Mouse (Mus musculus) gastrocnemius, postnatal 25 days (tissue): Measurements from ENCODE around the gene 4930556J24Rik. TPM values are rescaled to one million over a fixed set of nuclear protein-coding genes. Genes with fewer than 3 reads are reported as not detected.
"Not testable (repeated sequence)": the region's sequence is repeated elsewhere in the genome, so short reads cannot be mapped to it uniquely, and the experiment has no call there.

Source experiments
- DNase-seq: peaks from one replicate; pipeline ENCODE4 v3.0.0; 2022
- total RNA-seq, 2 experiments: library from RNA; stranded (reverse); gene quantifications; 1 replicate in 1 of 2; 2 replicates in 1 of 2; pipeline ENCODE4 v1.2.3; 2021

The 4930556J24Rik gene
- total RNA-seq, 2 experiments from 2014 or later = not detected

DNA sequence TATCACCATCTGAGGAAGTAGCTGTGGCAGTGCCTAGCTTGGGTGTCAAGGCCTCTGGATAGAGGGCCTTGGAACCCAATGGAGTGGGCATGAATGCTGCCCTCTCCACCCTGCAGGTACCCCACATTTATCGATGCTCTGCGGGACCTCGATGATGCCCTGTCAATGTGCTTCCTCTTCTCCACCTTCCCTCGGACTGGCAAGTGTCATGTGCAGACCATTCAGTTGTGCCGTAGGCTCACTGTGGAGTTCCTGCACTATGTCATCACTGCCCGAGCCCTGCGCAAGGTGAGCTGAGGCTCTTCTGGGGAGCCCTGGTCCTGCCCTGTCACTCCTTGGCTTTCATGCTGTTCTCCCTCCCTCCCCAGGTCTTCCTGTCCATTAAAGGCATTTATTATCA, 3.5 kb downstream of the 4930556J24Rik start:
- no peak for DNase-seq

DNA sequence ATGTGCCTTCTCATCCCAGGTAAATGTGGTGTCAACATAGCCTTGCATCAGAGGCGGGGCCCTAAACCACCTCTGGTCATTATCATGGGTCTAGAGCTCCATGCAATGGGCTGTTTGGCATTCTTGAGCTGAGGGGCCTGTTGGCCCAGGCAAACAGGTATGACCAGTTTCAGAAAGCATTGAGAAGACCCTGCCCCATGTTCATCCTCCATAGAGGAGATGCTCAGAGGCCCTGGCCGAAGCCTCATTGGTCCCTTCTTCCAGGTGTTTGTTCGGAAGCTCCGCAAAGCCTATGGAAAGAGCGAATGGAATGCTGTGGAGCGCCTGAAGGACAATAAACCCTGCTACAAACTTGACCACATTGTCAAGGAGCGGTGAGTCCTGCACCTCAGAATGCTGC, 6.2 kb downstream of the 4930556J24Rik start:
- DNase-seq = no peak

DNA sequence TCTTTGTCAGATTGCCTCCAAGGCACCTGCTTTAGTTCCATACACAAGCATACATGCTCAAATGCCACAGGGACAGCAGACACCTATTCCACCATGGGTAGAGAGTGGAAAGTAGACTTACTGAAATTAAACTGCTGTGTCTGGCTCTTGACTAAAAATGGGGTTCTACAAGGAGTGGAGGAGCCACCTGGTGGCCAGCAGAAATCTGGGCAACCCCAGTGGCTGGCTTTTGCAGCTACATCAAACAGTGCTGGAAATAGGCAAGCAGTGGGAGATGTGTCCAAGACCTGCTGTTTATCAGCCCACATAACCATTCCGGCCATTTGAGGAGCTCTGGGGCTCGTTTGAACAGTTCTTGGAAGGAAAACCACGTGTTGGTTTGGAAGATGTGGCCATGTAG, 6.7 kb downstream of the 4930556J24Rik start:
- DNase-seq = no peak

DNA sequence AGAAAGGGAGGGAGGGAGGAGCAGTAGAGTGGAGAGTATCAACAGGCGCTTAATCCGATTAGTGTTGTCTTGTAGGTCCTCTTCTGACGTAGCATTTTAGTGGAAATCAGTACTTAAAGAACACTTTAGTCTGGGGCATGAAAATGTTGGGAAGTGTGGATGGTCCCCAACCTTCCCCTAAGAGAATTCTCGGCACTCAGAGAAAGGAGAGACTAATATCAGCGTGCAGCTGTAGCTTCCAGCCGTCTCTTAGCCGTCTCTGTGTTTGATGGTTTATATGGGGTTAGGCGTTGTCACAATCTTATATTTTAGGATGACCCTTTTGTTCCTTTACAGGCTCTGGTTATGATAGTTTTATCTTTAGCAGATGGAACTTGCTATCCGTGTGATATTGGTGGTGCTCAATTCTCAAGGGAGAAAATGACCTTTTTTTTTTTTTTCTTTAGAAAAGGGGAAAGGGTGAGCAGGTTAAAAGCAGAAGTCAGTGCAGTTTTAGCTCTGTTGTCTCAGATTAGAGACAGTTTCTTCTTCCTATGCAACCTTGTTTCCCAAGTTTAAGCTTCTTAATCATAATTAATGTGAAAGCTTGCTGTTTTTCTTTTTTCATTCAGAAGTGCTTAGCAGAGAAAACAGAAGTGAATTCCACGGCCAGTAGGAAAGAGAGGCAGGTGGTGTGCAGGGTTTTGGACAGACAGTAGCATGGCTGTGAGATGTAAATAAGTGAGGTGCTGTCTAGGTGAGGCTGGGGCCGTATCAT, 12.0 kb downstream of the 4930556J24Rik start:
- peak; percentile 0 for DNase-seq

DNA sequence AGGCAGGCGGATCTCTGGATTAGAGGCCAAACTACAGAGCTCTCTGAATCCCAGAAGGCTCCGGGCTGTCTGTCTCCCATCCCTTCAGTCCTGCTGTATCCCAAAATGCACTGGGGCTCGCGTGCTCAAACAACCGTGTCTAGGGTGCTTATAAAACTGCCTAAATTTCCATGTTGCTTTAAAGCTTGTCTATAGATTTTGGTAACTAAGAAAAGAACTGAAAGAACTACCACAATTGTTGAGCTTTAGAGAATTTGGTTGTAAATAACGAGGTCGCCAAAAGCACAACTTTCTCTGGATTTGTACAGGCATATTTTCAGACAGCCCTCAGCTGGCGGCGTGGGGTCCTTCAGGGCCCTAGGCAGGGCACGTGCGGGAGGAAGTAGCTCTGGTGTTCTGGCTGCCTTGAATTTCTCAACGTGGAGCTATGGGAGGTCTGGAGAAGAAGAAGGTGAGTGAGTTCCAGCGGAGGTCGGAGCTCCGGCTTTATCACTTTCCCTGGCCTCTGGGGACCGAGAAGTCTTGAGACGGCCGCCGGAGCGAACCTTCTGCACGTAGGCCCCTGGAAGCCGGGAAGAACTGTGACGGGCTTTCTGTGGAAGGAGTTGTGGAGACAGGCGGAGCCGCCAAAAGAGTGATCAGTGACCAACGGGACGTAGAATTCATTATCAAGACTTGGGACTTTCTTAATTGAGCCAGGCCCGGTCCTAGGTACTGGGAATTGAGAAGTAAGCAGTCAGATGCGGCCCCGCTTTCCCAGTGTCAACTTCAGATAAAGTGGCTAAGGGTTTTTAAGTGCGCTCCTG, 12.8 kb downstream of the 4930556J24Rik start, which contains the start of gene Pes1:
Gene Pes1, plus strand, starts transcription at position 366 of the 806 bp plus-strand sequence.
- peak; percentile 71 for DNase-seq

DNA sequence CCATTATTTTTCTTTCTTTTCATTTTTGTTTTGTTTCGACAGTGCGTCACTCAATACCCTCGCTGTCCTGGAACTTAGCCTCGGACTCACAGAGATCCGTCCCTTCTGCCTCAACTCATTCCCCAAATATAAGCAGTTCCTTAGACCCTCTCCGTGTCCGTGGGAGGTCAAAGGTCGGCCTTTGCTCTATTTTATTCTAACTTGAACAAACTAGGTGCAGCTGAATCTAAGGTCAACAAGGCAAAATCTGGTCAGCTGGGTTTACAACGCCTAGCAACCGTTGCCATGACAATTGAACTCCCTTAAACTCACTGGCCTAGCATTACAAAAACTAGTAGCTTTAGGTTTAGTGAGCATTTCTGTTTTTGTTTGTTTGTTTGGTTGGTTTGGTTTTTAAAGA, 13.4 kb downstream of the 4930556J24Rik start:
- DNase-seq = no peak

DNA sequence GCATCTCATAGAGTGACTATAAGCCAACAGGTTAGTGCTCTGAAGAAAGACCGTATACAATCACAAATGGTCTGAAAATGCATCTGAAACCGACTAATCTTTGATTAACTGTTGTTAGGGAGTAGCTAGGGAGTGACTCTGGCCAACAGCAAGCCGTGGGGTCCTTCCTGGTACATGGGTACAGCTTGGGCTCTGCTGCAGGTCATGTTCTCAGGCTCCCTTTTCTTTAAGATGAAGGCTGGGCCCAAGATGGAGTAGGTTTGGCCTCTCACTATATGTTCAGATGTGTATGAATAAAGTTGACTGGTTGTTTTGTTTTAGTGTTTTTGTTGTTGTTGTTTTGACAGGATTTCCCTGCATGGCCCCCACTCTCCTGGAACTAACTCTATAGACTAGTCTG, 14.8 kb downstream of the 4930556J24Rik start:
- DNase-seq = peak; percentile 2

DNA sequence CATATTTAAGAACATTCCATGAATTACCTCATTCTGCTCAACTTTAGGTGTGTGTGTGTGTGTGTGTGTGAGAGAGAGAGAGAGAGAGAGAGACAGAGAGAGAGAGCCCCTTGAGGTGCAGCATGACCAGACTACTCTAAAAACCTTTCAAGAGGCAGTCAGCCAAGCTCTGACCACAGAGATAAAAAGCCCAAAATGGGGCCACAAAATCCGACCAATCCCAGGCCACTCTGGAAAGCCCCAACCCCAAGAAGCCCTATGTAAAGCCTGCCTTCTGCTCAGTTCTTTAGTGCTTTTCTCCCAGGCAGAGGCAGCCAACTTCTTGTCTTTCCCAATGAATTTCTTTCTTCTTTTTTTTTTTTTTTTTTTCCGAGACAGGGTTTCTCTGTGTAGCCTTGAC, 15.7 kb downstream of the 4930556J24Rik start:
- DNase-seq = no peak

DNA sequence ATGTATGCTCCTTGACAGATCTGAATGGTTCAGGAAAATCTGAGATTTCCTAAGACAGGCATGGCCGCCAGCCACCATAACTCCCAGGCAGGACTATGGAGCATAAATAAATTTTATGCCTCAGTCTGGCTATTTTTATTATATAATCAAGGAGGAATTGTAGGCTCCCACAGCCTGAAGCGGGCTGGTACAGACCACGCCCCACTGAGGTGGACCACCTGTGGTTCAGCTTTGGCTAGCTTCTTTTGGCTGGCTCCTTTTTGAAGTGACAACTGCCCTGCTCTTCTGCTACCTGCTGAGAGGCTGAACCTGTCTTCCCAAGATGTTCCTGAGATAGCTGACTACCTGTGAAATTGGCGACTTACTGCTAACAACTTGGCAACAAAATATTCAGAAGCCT, 21.2 kb downstream of the 4930556J24Rik start:
- DNase-seq = not testable (repeated sequence)

DNA sequence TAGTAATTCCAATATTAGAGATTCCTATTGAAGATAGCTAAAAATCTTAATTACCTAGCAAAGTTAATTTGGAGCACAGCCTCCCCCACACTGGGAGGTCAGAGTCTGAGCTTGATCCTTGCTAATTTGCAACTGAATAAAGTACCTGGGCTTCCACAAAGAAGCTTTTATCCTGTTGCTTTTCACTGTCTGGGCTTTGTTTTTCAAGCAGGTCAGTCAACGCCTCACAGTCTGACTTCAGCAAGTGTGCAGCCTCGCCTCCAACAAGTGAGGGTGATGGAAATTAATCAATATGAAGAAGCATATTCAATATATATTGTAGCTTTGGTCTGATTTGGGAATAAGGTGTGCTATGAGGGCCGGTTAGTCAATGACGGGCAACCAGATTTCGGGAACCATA, 21.7 kb downstream of the 4930556J24Rik start:
- DNase-seq = not testable (repeated sequence)

DNA sequence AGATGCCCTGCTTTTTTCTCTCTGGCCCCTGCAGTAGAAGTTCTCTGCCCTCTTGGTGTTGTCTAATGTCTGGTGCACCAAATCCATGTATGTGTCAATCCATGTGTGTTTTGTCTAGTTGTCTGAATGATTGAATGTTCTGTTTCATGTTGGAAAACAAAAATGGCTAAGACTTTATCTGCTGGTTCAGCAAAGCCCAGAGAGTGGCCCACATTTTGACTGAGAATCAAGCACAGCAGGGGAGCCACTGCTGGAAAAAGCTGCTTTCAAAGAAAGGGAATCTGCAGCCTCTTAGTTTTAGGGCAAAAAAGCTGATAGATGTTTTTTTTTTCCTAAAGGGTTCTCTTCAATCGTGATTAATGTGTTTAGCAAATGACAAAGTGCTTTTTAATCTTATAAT, 30.2 kb downstream of the 4930556J24Rik start:
- DNase-seq = no peak

DNA sequence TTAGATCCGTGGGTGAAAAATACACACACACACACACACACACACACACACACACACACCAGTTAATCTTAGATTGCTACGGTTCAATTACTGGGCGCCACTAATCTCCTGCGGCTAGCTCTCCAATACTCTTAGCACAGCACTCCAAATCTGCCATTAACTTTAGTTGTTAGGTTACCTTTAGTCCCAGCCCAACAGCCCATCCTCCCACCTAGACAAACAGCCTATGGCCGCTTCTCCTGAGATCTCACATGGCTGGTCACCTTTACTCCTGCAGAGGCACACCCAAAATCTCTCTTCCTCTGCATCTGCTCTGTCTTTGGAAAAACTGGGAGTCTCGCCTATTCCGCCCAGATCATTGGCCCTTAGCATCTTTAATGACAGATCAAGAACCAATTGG, 35.2 kb downstream of the 4930556J24Rik start:
- DNase-seq = no peak

DNA sequence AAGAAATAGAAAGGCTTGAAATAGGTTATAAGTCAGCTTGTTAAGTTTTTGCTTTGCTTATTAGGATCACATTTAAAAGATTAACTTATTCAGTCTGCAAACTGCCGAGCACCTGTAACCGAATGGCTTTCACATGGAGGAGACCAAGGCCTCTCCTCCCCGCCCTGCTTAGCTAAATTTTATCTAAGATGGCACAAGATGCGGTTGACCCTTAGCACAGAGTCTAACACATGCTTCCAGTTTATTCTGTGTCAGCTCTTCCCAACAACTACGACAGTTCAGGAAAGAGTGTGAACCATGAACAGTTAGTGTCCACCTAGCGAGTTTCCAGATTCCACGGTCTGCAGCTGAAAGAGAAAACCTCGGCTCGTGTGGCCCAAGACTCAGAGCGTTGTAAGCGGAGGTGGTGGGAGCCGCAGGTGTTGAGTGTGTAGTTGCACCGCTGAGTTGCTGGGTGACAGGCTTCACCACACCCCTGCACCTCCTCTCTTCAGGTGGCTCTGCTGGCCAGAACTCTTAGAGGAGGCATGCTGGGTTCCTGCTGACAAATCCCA, 39.2 kb downstream of the 4930556J24Rik start:
- DNase-seq = peak; percentile 4

DNA sequence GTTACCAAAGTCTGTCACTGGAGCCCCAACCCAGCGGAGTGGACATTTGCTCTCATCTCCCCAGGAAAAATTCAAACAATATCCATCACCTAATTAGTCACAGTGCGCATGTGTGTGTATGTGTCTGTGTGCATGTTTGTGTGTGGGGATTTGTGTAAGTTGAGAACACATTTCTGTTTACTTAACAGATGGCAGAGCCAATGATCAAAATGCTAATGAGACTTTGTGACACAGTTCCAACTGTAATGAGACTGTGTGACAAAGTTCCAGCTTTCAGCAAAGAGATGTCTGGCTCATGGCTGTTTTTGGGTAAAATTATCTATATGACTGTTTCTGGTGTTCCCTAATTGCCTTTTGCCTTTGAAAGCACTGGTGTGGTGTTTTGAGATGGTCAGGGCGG, 40.3 kb downstream of the 4930556J24Rik start:
- DNase-seq = no peak

DNA sequence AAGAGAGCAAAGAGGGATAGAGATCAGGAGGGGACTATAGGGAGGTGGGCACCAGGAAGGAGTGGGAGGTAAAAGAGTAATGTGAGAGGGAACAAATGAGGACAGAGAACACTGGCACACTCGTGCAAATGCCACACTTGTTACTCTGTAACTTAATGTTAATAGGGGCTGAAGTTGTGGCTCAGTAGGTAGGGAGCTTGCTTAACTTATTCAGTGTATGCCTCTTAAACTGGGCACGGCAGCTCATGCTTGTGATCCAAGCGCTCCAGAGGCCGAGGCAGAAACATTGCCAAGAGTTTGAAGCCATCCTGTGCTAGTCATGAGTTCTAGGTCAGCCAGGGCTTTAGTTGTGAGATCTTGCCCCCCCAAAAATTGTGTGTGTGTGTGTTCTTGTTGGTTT, 41.4 kb downstream of the 4930556J24Rik start:
- peak; percentile 1 for DNase-seq

DNA sequence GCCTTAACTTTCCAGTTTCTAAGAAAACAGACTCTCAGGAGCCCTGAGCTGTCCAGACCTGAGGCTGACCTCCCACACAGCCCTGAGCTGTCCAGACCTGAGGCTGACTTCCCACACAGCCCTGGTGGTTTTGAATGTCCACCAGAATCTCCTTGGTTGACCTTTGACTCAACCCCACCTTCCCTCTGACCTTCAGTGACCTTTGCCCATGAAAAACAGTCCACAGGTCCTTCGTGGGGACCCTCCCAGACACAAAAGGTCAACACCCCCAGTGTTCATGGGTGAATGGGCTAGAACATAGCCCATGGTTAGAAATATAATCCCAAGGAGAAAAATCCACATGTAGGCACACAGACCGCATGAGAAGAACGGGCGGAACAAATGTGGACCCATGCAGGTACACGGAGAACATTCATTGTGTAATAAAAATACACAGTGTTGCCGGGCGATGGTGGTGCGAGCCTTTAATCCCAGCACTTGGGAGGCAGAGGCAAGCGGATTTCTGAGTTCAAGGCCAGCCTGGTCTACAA, 42.8 kb downstream of the 4930556J24Rik start:
- peak; percentile 2 for DNase-seq

DNA sequence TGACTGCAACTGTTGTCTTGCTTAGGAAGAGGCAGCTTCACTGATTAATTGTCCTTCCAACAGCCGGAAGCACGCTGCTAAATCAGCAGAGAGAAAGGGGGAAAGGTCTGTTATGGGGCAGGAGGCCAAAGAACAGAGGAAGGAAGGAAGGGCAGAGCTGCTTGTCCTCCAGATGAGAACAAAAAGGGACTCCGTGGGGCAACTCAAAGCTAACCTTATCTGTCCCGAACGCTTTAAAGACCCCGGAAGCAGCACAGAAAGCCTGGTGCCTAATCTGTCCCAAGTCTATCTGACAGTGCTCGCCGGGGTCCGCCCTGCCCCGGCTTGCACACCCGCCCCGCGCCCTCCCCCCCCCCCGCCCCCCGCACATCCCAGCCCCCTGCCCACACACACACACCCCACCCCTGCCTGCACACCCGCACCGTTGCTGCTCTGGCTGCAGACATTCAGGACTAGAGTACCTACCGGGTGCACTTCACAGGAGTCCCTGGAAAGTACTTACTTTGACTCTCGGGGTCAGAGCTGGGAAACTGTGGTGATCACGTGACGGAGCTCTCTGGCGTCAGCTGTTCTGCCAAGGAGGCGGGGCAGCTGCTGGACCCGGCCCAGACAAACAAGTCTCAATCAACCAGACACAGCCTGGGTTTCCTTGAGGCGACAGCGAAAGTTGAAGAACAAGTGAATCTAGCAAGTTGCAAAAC, 44.9 kb downstream of the 4930556J24Rik start, which contains the start of gene Tcn2:
Gene Tcn2, minus strand, starts transcription at position 649 of the 701 bp plus-strand sequence.
- peak; percentile 84 for DNase-seq

DNA sequence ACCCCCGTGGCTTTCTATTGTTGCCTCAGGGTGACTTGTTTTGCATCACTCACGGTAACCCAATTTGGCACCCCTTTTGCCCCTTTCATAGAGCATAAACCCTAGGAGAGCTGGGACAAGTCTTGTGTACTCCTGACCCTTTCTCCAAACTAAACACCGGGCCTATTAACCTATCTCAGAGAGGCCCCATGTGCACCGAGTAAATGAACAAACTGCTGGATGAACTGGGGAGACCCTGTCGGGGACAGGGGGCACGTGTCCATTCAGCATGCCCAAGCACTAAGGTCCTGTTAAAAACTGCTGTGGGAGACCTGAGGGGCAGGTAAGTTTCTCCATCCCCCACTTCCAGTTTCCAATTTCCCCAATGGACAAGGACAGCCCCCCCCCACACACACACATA, 45.6 kb downstream of the 4930556J24Rik start:
- DNase-seq = peak; percentile 1

DNA sequence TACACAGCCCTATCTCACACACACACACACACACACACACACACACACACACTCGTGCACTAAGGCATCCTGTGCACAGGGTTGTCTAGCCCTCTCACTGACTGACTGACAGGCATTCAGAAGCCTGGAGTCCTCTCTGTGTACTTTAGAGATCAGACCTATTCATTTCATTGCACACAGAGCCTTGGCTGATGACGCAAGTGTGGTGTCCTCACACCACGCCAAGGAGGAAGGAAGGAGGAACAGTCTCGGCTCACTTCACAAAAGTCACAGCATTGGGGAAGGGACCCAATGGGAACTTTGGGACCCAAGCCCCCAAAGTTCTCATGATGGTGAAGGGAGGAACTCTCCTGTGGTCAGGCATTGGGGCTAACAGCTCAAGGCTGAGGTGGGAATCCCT, 46.6 kb downstream of the 4930556J24Rik start:
- DNase-seq = peak; percentile 3

DNA sequence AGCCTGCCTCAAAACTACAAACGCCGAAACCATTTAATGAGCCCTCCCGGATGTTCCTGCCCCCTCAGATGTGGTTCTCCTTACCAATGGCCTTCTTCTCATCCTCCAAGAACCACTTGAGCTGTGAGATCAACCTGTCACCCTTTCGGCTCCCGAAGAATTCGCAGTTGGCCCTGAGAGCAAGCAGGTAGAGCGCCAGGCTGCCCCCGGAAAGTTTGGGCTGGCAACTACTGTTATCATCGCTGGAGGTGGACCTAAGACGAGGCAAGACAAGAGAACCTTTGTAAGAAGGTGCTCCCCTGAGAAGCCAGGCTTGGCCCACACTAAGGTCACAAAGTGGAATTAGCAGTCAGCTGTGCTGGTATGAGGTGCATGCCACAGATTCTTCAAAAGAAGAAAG, 50.7 kb downstream of the 4930556J24Rik start:
- DNase-seq = peak; percentile 4

DNA sequence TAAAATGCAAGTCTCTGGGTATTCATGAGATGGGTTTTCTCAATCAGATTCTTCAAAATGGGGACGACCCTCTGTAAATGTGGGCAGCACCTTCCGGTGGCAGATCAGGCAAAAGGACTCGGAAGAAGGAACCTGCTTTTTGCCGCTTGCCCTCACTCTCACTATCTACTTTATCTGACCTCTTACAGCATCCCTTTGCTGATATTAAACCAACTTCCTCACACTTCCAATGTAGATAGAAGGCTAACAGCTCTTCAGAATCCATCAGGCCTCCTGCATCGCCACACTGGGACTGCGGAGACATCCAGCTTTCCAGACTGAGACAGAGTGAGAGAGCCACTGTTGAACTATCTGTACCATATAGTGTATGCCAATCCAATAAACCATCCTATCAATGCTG, 53.8 kb downstream of the 4930556J24Rik start:
- DNase-seq = no peak

DNA sequence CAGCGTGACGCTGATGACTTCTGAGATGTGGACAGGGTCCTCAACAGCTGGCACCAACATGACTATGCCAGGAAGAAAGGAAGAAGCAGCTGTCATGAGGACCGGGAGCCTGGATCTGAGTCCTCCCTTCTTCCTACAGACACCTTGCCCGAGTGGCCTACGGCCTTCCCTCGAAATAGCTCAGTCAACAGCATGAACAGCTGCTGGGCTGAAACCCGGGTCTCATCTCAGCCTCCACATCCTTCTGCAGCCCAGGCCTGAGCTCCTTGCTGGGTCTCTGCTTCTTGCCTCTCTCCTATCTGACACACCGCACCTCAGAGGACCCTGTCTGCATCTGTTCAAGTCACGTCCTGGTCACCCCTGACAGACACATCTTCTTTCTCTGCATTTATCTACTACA, 54.5 kb downstream of the 4930556J24Rik start:
- no peak for DNase-seq
